Mouse (Mus musculus): ENCODE results near the gene Lamb3.

DNA sequence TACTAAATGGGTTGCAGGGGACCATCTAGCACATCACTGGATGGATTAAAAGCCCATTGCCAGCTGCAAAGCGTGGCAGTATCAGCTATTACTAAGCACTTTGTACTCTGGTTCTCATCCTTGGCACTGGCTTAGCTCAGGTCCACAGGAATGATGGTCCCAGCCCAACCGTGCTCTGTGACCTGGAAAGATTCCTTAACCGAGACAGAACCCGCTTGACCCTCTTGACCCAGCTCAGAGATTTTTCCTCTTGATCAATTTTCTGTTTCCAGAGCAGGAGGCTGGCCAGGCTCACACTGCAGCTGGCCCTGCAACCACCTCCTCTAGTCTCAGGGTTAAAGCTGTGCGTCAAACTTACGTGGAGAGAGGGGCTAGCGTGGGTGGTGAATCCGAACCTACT is 161.6 kb downstream of the Lamb3 start:
- TF ChIP-seq CTCF (IDR thresholded peaks at IDR 0.05; ENCODE audit: low read depth) = no peak
- no peak for TF ChIP-seq EP300 (IDR thresholded peaks at IDR 0.05; ENCODE audit: low read depth)

Measured in liver, postnatal 0 days (tissue).